Mouse (Mus musculus) liver, adult 2 months (tissue): ENCODE data around the gene Fez1. TPM values are rescaled to one million over a fixed set of nuclear protein-coding genes. Genes with fewer than 3 reads are reported as not detected.
A peak's percentile ranks its signal among the peaks of the same experiment; 100 is the strongest.

Experiments used
- DNase-seq: peaks from one replicate; pipeline ENCODE4 v3.0.0-alpha.2; 2011; ENCODE audit warnings: low read depth, low spot score; ENCODE audit errors: extremely low read depth
- H3K27ac ChIP-seq: fragments of 200-500 bp; replicated peaks from 2 replicates; pipeline ENCODE4 v1.5.1; 2012; ENCODE audit warnings: low read depth, mild to moderate bottlenecking, control low read depth, inconsistent platforms, low read length; ENCODE audit not compliant: insufficient read depth
- H3K27me3 ChIP-seq: fragments of 200-500 bp; 2 replicates; pipeline ENCODE4 v1.6.1; 2012; ENCODE audit warnings: mild to moderate bottlenecking, moderate library complexity, low read length, inconsistent platforms; ENCODE audit not compliant: control insufficient read depth, insufficient read depth
- H3K36me3 ChIP-seq: fragments of 200-500 bp; 2 replicates; pipeline ENCODE4 v1.6.1; 2012; ENCODE audit warnings: low read length, inconsistent platforms; ENCODE audit not compliant: control insufficient read depth, insufficient read depth
- H3K4me1 ChIP-seq: fragments of 200-500 bp; 2 replicates; pipeline ENCODE4 v1.6.1; 2011; ENCODE audit warnings: low read length; ENCODE audit not compliant: control insufficient read depth, insufficient read depth
- H3K4me3 ChIP-seq: fragments of 200-500 bp; 2 replicates; pipeline ENCODE4 v1.5.1; 2011; ENCODE audit warnings: low read depth, mild to moderate bottlenecking, control low read depth, low read length, moderate library complexity; ENCODE audit not compliant: insufficient read depth
- H3K79me2 ChIP-seq: fragments of 200-500 bp; 2 replicates; pipeline ENCODE4 v1.6.1; 2012; ENCODE audit warnings: inconsistent platforms, mild to moderate bottlenecking, low read length, moderate library complexity; ENCODE audit not compliant: control insufficient read depth, insufficient read depth
- H3K9ac ChIP-seq: fragments of 200-500 bp; 2 replicates; pipeline ENCODE4 v1.6.1; 2012; ENCODE audit warnings: low read depth, mild to moderate bottlenecking, control low read depth, inconsistent platforms, low read length
- CTCF ChIP-seq: fragments of 200-500 bp; IDR thresholded peaks from 2 replicates; pipeline ENCODE4 v1.5.1; 2011; ENCODE audit warnings: low read depth, low read length, control low read depth
- POLR2A ChIP-seq: fragments of 200-500 bp; IDR thresholded peaks from 2 replicates; pipeline ENCODE4 v1.6.1; 2011; ENCODE audit warnings: low read length, control low read depth; ENCODE audit not compliant: insufficient read depth; ENCODE audit errors: extremely low read depth
- WGBS: fragments of 180-500 bp; shearing (Covaris S2); methylation state at CpG from one replicate; pipeline ENCODE4 v1.1.7; 2018; 5-methylcytosine and 5-hydroxymethylcytosine counted together
- polyA plus RNA-seq: library from polyadenylated mRNA; depleted of rRNA; stranded (reverse); fragments of >200 nt; gene quantifications from 2 replicates; pipeline ENCODE4 v1.2.3, GENCODE M21; 2012
- total RNA-seq: library from RNA; depleted of rRNA; stranded (reverse); fragments of >200 nt; gene quantifications from 2 replicates; pipeline ENCODE4 v1.2.3, GENCODE M21; 2014

Fez1 gene
- total and polyA plus RNA-seq, 2 experiments, result 0.65 TPM; not detected in 1

DNA sequence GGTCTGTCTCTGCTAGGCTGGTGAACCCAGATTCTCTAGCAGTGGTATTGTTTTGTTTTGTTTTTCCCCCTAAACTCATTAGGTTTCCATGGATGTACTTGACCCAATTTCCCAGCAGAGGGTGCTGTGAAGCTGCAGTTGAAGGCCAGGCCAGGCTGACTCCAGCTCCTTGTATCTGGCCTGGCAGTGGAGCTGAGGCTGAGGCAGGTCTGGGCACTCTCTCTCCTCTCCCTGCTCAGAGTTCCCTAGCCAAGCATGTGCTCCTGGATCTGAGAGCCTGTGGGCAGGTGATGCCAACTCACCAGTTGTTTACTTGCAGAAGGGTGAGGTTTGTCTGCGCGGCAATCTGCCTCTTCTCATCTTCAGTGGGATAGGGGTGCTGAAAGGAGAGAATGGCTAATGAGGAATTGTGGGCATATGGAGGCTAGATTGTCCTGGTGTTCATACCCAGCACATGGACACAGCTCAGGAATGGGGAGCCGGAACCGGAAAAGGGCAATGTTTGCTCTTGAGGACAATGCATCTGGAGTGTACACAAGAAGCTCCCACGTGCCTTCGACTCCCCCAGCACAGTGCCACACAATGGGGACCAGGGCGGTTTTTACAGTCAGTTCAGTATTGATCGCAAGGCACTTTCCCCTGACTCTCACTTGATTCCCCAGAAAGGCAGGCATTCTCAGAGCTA is 73.5 kb downstream of the Fez1 start:
- no peak overlapping the region for H3K27ac ChIP-seq
- no peak overlapping the region for H3K9ac ChIP-seq
- no peaks in the 10 kb centered on the region for H3K27me3 ChIP-seq
- H3K36me3 ChIP-seq, result no peaks in the 10 kb centered on the region
- no peaks in the 10 kb centered on the region for H3K79me2 ChIP-seq
- H3K4me1 ChIP-seq, result no peaks in the 10 kb centered on the region
- no peak overlapping the region for H3K4me3 ChIP-seq
- DNase-seq, result no peak
- TF ChIP-seq CTCF (peak; percentile 46), POLR2A (no peak)
- WGBS, result 66% methylated on average over 8 of the region's 8 CpGs

DNA sequence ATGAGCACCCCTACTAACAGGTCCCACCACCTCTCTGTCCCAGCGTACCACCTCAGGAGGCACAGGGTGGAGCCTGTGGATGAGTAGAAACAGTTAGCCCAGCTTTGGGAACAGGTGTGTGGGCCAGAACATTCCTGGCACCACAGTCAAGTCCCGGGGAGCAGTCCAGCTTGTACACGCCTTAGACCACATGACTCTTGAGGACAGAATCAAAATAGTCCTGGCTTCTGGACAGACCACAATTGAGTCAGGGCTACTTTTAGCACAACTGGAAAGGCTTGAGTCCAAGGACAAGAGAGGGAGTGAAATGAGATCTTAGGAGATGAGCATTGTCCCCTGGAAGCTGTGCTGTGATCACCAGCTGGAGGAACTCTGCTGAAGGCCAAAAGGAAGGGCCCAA is 76.9 kb downstream of the Fez1 start:
- TF ChIP-seq POLR2A, result no peak
- TF ChIP-seq CTCF, result no peak
- DNase-seq, result no peak

DNA sequence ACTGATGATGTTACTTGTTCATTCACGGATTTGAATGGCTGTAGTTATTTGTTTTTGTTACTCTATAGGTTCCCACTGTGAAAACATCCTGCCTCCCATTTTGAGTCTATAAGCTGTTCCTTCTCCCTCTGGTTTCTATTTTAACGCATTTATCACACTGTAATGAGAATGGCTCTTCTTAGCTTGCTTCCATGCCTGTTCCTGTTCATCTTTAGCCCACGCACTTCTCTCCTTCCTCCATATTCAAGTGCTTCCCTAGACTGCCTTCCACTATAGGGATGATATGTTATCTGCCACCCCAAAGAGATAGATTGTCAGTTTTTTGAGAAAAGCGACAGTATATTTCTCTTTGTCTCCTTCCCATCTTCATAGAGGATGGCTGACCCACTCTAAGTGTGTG is 78.8 kb downstream of the Fez1 start:
- Histone ChIP-seq H3K9ac (no peak overlapping the region), H3K79me2 (no peaks in the 10 kb centered on the region), H3K27ac (no peak overlapping the region), H3K27me3 (no peaks in the 10 kb centered on the region), H3K4me3 (no peak overlapping the region), H3K4me1 (no peaks in the 10 kb centered on the region), H3K36me3 (no peaks in the 10 kb centered on the region)
- 83% methylated on average over 4 of the region's 4 CpGs for WGBS
- DNase-seq, result no peak
- TF ChIP-seq POLR2A, result no peak
- TF ChIP-seq CTCF, result no peak

More for the DNA sequence above, 76.9 kb downstream of the Fez1 start:
- Histone ChIP-seq H3K27me3 (no peaks in the 10 kb centered on the region), H3K27ac (no peak overlapping the region), H3K36me3 (no peaks in the 10 kb centered on the region), H3K4me1 (no peaks in the 10 kb centered on the region), H3K4me3 (no peak overlapping the region), H3K79me2 (no peaks in the 10 kb centered on the region), H3K9ac (no peak overlapping the region)
- WGBS, result 87% methylated on average over 3 of the region's 3 CpGs

DNA sequence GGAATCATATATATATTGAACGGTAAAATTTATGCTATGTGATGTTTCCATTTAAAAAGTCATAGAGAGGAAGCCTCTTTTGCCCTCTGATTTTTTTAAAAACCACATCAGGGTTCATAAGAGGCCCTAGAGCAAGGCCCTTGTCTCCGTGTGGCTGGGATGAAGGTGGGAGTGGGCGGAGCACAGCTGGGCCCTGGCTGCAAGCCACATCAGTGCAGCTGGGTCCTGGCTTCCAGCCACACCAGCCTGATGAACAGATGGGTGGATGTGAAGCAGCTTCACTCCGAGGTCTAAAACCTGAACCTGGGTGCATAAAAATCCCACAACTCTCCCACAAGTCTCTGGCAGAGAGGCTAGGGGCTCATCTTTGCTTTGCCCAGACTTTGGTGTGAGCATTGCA is 83.8 kb downstream of the Fez1 start:
- H3K36me3 ChIP-seq, result no peaks in the 10 kb centered on the region
- TF ChIP-seq POLR2A, result no peak
- no peak for TF ChIP-seq CTCF
- H3K27ac ChIP-seq, result no peak overlapping the region
- no peak overlapping the region for H3K9ac ChIP-seq
- WGBS, result 71% methylated on average over 4 of the region's 4 CpGs
- no peak overlapping the region for H3K4me3 ChIP-seq
- H3K79me2 ChIP-seq, result no peaks in the 10 kb centered on the region
- H3K27me3 ChIP-seq, result no peaks in the 10 kb centered on the region
- DNase-seq, result no peak
- H3K4me1 ChIP-seq, result no peaks in the 10 kb centered on the region

DNA sequence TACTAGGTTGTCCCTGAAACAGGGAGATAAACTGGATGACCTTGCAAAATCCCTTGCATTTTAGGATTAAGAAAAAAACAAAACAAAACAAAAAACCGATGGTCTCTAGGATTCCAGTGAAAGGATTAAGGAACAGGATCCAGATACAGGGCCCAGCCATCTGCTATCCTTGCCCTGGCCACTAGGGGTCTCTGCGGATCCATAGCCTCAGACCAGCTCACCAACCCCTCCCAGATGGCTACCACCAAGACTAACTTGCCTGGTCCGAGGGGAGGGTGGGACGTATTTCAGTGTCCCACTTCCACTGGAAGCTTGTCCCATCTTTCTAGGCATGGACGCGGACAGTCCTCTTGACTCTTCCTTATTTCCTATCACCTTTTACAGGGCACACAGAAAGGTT is 94.7 kb downstream of the Fez1 start:
- no peak overlapping the region for H3K9ac ChIP-seq
- H3K79me2 ChIP-seq, result no peaks in the 10 kb centered on the region
- TF ChIP-seq POLR2A, result no peak
- peak; percentile 94 for TF ChIP-seq CTCF
- H3K4me3 ChIP-seq, result no peak overlapping the region
- H3K27me3 ChIP-seq, result no peaks in the 10 kb centered on the region
- DNase-seq, result peak; percentile 20
- no peaks in the 10 kb centered on the region for H3K36me3 ChIP-seq
- H3K27ac ChIP-seq, result no peak overlapping the region
- H3K4me1 ChIP-seq, result no peaks in the 10 kb centered on the region
- WGBS, result 3% methylated on average over 6 of the region's 6 CpGs

DNA sequence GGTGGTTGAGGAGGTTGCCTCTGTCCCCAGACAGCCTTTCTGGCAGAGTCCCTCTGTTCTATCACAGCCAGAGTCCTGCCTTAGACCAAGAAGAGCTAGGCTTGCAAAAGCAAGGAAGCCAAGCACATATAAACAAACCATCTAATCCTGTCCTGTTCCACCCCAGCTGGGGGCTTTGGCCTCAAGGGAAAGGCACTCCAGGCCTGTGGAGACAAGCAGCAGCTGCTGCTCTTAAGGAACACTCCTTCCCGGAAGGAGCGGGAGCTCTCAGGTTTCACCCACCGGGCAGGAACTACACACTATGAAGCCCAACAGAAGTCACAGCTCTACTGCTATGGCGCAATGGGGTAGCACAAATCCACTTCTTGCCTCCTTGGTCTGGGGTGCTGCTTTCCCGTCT is 95.3 kb downstream of the Fez1 start:
- H3K27me3 ChIP-seq, result no peaks in the 10 kb centered on the region
- H3K4me1 ChIP-seq, result no peaks in the 10 kb centered on the region
- H3K36me3 ChIP-seq, result no peaks in the 10 kb centered on the region
- no peak overlapping the region for H3K9ac ChIP-seq
- TF ChIP-seq POLR2A, result no peak
- TF ChIP-seq CTCF, result no peak
- H3K4me3 ChIP-seq, result no peak overlapping the region
- H3K27ac ChIP-seq, result no peak overlapping the region
- peak; percentile 18 for DNase-seq
- whole genome bisulfite sequencing, result 67% methylated on average over 5 of the region's 5 CpGs
- no peaks in the 10 kb centered on the region for H3K79me2 ChIP-seq
